Mouse (Mus musculus) limb, embryonic 13.5 days (tissue): ENCODE measurements at regions not wholly inside any gene's neighbourhood (a gene's known extent, or its start where the extent isn't known, plus 50 kb on each side); places are given as distances from the start of the nearest gene placed in this dataset.

Source experiments
- ATAC-seq: fragments of 200-750 bp; cut with Nextera tagmentation; 2 replicates; pipeline ENCODE4 v1.8.0; 2017; ENCODE audit warnings: low read depth, moderate number of reproducible peaks, moderate TSS enrichment; ENCODE audit not compliant: low FRiP score
- H3K27ac ChIP-seq: fragments of 300-500 bp; sonication (generic); 2 replicates; pipeline ENCODE4 v1.5.1; 2015; ENCODE audit warnings: inconsistent platforms, mild to moderate bottlenecking, moderate library complexity
- H3K27me3 ChIP-seq: fragments of 300-500 bp; sonication (generic); 2 replicates; pipeline ENCODE4 v1.6.1; 2015; ENCODE audit warnings: mild to moderate bottlenecking, inconsistent platforms
- H3K36me3 ChIP-seq: fragments of 300-500 bp; sonication (generic); 2 replicates; pipeline ENCODE4 v1.6.1; 2015; ENCODE audit warnings: inconsistent platforms, mild to moderate bottlenecking, moderate library complexity
- H3K4me1 ChIP-seq: fragments of 300-500 bp; sonication (generic); 2 replicates; pipeline ENCODE4 v1.6.1; 2015; ENCODE audit warnings: inconsistent platforms
- H3K4me2 ChIP-seq: fragments of 300-500 bp; sonication (generic); replicated peaks from 2 replicates; pipeline ENCODE4 v1.6.1; 2015; ENCODE audit warnings: inconsistent platforms, mild to moderate bottlenecking, moderate library complexity
- H3K4me3 ChIP-seq: fragments of 300-500 bp; sonication (generic); 2 replicates; pipeline ENCODE4 v1.5.1; 2015; ENCODE audit warnings: moderate library complexity, mild to moderate bottlenecking, inconsistent platforms
- H3K9ac ChIP-seq: fragments of 300-500 bp; sonication (generic); 2 replicates; pipeline ENCODE4 v1.6.1; 2015; ENCODE audit warnings: mild to moderate bottlenecking, inconsistent platforms
- H3K9me3 ChIP-seq: fragments of 300-500 bp; sonication (generic); 2 replicates; pipeline ENCODE4 v1.6.1; 2016; ENCODE audit warnings: inconsistent platforms
- WGBS: fragments of 180-500 bp; shearing (Covaris S2); methylation state at CpG from one replicate; pipeline ENCODE4 v1.1.7; 2015; 5-methylcytosine and 5-hydroxymethylcytosine counted together

GRCm38 (mm10) chr12:35711549-35712070 is 176.8 kb upstream of the Ahr start:
- Histone ChIP-seq H3K36me3 (no peaks in the 10 kb centered on the region), H3K9me3 (no peaks in the 10 kb centered on the region), H3K4me1 (no peaks in the 10 kb centered on the region), H3K27me3 (no peaks in the 10 kb centered on the region), H3K27ac (no peak overlapping the region), H3K4me2 (no peak overlapping the region), H3K9ac (no peak overlapping the region), H3K4me3 (no peak overlapping the region)
- no peak for ATAC-seq
- WGBS = 89% methylated on average over 6 of the region's 6 CpGs

DNA sequence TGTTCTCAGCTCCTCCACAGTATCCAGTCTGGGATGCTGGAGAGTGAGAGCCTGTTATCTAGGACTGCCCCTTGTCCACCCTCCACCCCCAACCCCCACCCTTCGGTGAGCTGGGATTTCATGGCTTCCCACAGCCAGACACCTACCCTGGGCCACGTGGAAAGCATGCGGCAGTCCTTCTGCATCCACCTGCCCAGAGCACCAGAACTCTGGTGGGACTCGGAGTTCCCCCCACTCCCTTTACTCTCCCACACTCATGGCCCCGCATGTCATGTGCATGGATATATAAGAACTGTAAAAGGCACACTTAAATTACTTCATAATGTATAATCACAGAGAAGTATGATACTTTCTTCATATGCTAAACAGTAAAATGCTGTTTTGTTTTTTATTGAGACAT is 175.5 kb upstream of the Ahr start:
- no peak overlapping the region for H3K27ac ChIP-seq
- H3K27me3 ChIP-seq = no peaks in the 10 kb centered on the region
- ATAC-seq = no peak
- H3K4me2 ChIP-seq = no peak overlapping the region
- H3K9ac ChIP-seq = no peak overlapping the region
- no peaks in the 10 kb centered on the region for H3K4me1 ChIP-seq
- H3K36me3 ChIP-seq = no peaks in the 10 kb centered on the region
- H3K9me3 ChIP-seq = no peaks in the 10 kb centered on the region
- no peak overlapping the region for H3K4me3 ChIP-seq
- whole genome bisulfite sequencing = 63% methylated on average over 5 of the region's 5 CpGs

DNA sequence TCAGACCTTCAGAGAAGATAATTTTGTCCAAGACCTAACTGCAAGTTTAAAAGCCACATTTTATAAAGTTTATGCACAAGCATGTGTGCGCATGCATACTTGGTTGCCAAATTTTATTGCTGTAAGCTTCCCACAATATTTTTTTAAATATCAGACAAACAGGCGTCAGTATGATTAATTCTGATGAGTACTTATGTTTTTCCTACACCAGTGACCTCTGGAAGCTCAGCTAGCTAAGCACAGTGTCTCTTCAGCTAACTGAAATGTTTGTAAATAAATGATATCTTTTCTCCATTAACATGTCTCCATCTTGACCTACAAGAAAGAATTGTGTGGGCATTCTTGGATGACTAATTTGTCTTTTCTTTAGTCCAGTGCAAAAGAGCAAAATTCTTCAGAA is 168.6 kb upstream of the Ahr start:
- Histone ChIP-seq H3K4me3 (no peak overlapping the region), H3K36me3 (no peaks in the 10 kb centered on the region), H3K9me3 (no peaks in the 10 kb centered on the region), H3K27ac (no peak overlapping the region), H3K9ac (no peak overlapping the region), H3K4me2 (no peak overlapping the region), H3K4me1 (no peaks in the 10 kb centered on the region), H3K27me3 (no peaks in the 10 kb centered on the region)
- 79% methylated on average over 2 of the region's 2 CpGs for WGBS
- ATAC-seq = no peak

GRCm38 (mm10) chr12:35702674-35703073 is 167.8 kb upstream of the Ahr start:
- H3K27ac ChIP-seq = no peak overlapping the region
- no peak for ATAC-seq
- no peaks in the 10 kb centered on the region for H3K27me3 ChIP-seq
- no peak overlapping the region for H3K4me2 ChIP-seq
- H3K36me3 ChIP-seq = no peaks in the 10 kb centered on the region
- no peak overlapping the region for H3K4me3 ChIP-seq
- WGBS = 66% methylated on average over 7 of the region's 7 CpGs
- H3K4me1 ChIP-seq = no peaks in the 10 kb centered on the region
- H3K9me3 ChIP-seq = no peaks in the 10 kb centered on the region
- H3K9ac ChIP-seq = no peak overlapping the region

GRCm38 (mm10) chr12:35694253-35694652 is 159.4 kb upstream of the Ahr start:
- Histone ChIP-seq H3K36me3 (no peaks in the 10 kb centered on the region), H3K4me1 (no peaks in the 10 kb centered on the region), H3K4me2 (no peak overlapping the region), H3K27ac (no peak overlapping the region), H3K27me3 (no peaks in the 10 kb centered on the region), H3K4me3 (no peak overlapping the region), H3K9ac (no peak overlapping the region), H3K9me3 (no peaks in the 10 kb centered on the region)
- 85% methylated on average over 3 of the region's 3 CpGs for WGBS
- no peak for ATAC-seq

DNA sequence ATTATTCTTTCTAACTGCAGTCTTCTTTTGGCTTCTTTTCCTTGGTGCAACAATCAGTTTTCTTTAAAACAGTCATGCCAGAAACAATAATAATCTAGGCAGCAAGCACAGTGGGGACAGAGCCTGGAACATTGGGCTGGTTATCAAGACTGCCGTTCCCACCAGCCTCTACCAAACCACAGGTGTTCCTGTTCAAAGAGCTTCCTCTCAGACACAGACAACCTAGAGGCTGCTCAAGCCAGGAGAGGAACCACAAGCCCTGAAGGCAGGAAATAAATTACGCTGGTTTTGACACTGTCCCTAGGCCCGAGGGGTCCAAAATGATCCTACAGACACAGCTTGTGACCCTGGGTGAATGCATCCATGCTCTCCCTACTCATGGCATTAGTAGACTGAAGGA is 156.1 kb upstream of the Ahr start:
- Histone ChIP-seq H3K27ac (no peak overlapping the region), H3K36me3 (no peaks in the 10 kb centered on the region), H3K4me2 (no peak overlapping the region), H3K9ac (no peak overlapping the region), H3K4me1 (no peaks in the 10 kb centered on the region), H3K4me3 (no peak overlapping the region), H3K27me3 (no peaks in the 10 kb centered on the region), H3K9me3 (no peaks in the 10 kb centered on the region)
- WGBS = 68% methylated on average over 3 of the region's 3 CpGs
- ATAC-seq = no peak

- ATAC-seq = no peak
- 91% methylated on average over 2 of the region's 2 CpGs for WGBS
- Histone ChIP-seq H3K36me3 (no peaks in the 10 kb centered on the region), H3K4me2 (no peak overlapping the region), H3K4me3 (no peak overlapping the region), H3K27ac (no peak overlapping the region), H3K27me3 (no peaks in the 10 kb centered on the region), H3K9me3 (no peaks in the 10 kb centered on the region), H3K4me1 (no peaks in the 10 kb centered on the region), H3K9ac (no peak overlapping the region)
Measured at GRCm38 (mm10) chr12:35686231-35686630, 151.4 kb upstream of the Ahr start.

- no peak overlapping the region for H3K27ac ChIP-seq
- H3K9me3 ChIP-seq = no peaks in the 10 kb centered on the region
- H3K4me2 ChIP-seq = no peak overlapping the region
- ATAC-seq = no peak
- H3K4me1 ChIP-seq = no peaks in the 10 kb centered on the region
- no peak overlapping the region for H3K9ac ChIP-seq
- H3K27me3 ChIP-seq = no peaks in the 10 kb centered on the region
- H3K4me3 ChIP-seq = no peak overlapping the region
- 60% methylated on average over 3 of the region's 3 CpGs for WGBS
- no peaks in the 10 kb centered on the region for H3K36me3 ChIP-seq
Measured at GRCm38 (mm10) chr12:35685189-35685588, 150.4 kb upstream of the Ahr start.

GRCm38 (mm10) chr12:35681864-35682449 is 147.1 kb upstream of the Ahr start:
- H3K9me3 ChIP-seq = no peaks in the 10 kb centered on the region

GRCm38 (mm10) chr12:35679903-35680302 is 145.1 kb upstream of the Ahr start:
- Histone ChIP-seq H3K4me3 (no peak overlapping the region), H3K36me3 (no peaks in the 10 kb centered on the region), H3K27me3 (no peaks in the 10 kb centered on the region), H3K27ac (no peak overlapping the region), H3K9ac (no peak overlapping the region), H3K4me1 (no peaks in the 10 kb centered on the region), H3K4me2 (no peak overlapping the region), H3K9me3 (no peaks in the 10 kb centered on the region)
- 53% methylated on average over 4 of the region's 4 CpGs for WGBS
- no peak for ATAC-seq

More at GRCm38 (mm10) chr12:35681864-35682449, 147.1 kb upstream of the Ahr start:
- Histone ChIP-seq H3K27ac (no peak overlapping the region), H3K4me1 (no peaks in the 10 kb centered on the region), H3K9ac (no peak overlapping the region), H3K27me3 (no peaks in the 10 kb centered on the region), H3K4me3 (no peak overlapping the region), H3K4me2 (no peak overlapping the region), H3K36me3 (no peaks in the 10 kb centered on the region)
- ATAC-seq = no peak

GRCm38 (mm10) chr12:35679025-35679424 is 144.2 kb upstream of the Ahr start:
- Histone ChIP-seq H3K9ac (no peak overlapping the region), H3K9me3 (no peaks in the 10 kb centered on the region), H3K36me3 (no peaks in the 10 kb centered on the region), H3K27me3 (no peaks in the 10 kb centered on the region), H3K4me2 (no peak overlapping the region), H3K27ac (no peak overlapping the region), H3K4me3 (no peak overlapping the region), H3K4me1 (no peaks in the 10 kb centered on the region)
- WGBS = 75% methylated on average over 2 of the region's 2 CpGs
- no peak for ATAC-seq

GRCm38 (mm10) chr12:35674487-35674886 is 139.6 kb upstream of the Ahr start:
- Histone ChIP-seq H3K4me3 (no peak overlapping the region), H3K4me1 (no peaks in the 10 kb centered on the region), H3K36me3 (no peaks in the 10 kb centered on the region), H3K9ac (no peak overlapping the region), H3K4me2 (no peak overlapping the region), H3K9me3 (no peaks in the 10 kb centered on the region), H3K27ac (no peak overlapping the region), H3K27me3 (no peaks in the 10 kb centered on the region)
- ATAC-seq = no peak
- 51% methylated on average over 6 of the region's 6 CpGs for WGBS

DNA sequence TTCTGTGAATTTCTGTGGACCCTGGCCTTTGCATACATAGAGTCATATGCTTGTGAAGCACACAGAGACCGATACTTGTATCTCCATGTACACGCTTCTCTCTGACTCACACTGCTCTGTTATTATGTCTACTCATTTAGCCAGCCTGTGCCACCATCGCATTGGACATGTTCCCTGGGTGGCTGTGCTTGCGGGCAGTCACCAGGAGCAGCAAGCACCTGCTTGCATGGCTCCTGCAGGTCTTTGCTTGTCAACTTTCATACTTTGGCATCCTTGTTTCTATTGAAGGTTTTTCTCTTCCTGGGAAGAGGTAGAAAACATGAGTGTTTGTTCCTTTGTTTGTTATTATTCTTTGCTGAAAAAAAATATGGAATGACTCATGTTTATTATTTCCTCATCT is 136.1 kb upstream of the Ahr start:
- Histone ChIP-seq H3K27ac (no peak overlapping the region), H3K9ac (no peak overlapping the region), H3K27me3 (no peaks in the 10 kb centered on the region), H3K4me2 (no peak overlapping the region), H3K4me1 (no peaks in the 10 kb centered on the region), H3K9me3 (no peaks in the 10 kb centered on the region), H3K36me3 (no peaks in the 10 kb centered on the region), H3K4me3 (no peak overlapping the region)
- WGBS = 87% methylated on average over 4 of the region's 4 CpGs
- ATAC-seq = no peak
